Mouse (Mus musculus) frontal cortex, postnatal 25 days (tissue): ENCODE data around the gene Sclt1.
"Not testable (repeated sequence)": the region's sequence is repeated elsewhere in the genome, so short reads cannot be mapped to it uniquely, and the experiment has no call there.

Source experiments
- DNase-seq, 2 experiments: peaks; one replicate each; pipeline ENCODE4 v3.0.0; 2022; ENCODE audit warnings: low spot score in 2 of 2

The Sclt1 gene

GRCm38 (mm10) chr3:41742278-41742934 lies at the start of gene Sclt1, which contains the start of gene D3Ertd751e:
Gene Sclt1, minus strand, starts transcription at chr3:41742514.
Gene D3Ertd751e, plus strand, starts transcription at chr3:41742611.
- peak; percentile 88 to 97 for DNase-seq

- no peak for DNase-seq
Observed at GRCm38 (mm10) chr3:41762091-41762490, 19.8 kb upstream of the Sclt1 start.

GRCm38 (mm10) chr3:41754556-41754955 lies 12.2 kb upstream of the Sclt1 start:
- DNase-seq = no peak

GRCm38 (mm10) chr3:41743436-41743835 lies 1.1 kb upstream of the Sclt1 start:
- DNase-seq = no peak

- DNase-seq = peak; percentile 5 to 7
Observed at GRCm38 (mm10) chr3:41741601-41742277, 575 bp downstream of the Sclt1 start.

- DNase-seq = no peak
Observed at GRCm38 (mm10) chr3:41695681-41696080, 46.6 kb downstream of the Sclt1 start.

- no peak for DNase-seq
Observed at GRCm38 (mm10) chr3:41692440-41693142, 49.7 kb downstream of the Sclt1 start.

GRCm38 (mm10) chr3:41690114-41690640 lies 52.1 kb downstream of the Sclt1 start:
- DNase-seq = not testable (repeated sequence)

GRCm38 (mm10) chr3:41686396-41686795 lies 55.9 kb downstream of the Sclt1 start:
- no peak for DNase-seq

GRCm38 (mm10) chr3:41682084-41682483 lies 60.2 kb downstream of the Sclt1 start:
- no peak for DNase-seq

- no peak for DNase-seq
Observed at GRCm38 (mm10) chr3:41676648-41677047, 65.7 kb downstream of the Sclt1 start.

- no peak for DNase-seq
Observed at GRCm38 (mm10) chr3:41674778-41675177, 67.5 kb downstream of the Sclt1 start.

- no peak for DNase-seq
Observed at GRCm38 (mm10) chr3:41655642-41656041, 86.7 kb downstream of the Sclt1 start.

- no peak for DNase-seq
Observed at GRCm38 (mm10) chr3:41620971-41621370, 121.3 kb downstream of the Sclt1 start.

- no peak for DNase-seq
Observed at GRCm38 (mm10) chr3:41618488-41618887, 123.8 kb downstream of the Sclt1 start.

GRCm38 (mm10) chr3:41618036-41618435 lies 124.3 kb downstream of the Sclt1 start:
- no peak for DNase-seq

GRCm38 (mm10) chr3:41614230-41614985 lies 127.9 kb downstream of the Sclt1 start:
- no peak for DNase-seq

GRCm38 (mm10) chr3:41613706-41614105 lies 128.6 kb downstream of the Sclt1 start:
- DNase-seq = no peak

- DNase-seq = no peak
Observed at GRCm38 (mm10) chr3:41612211-41612610, 130.1 kb downstream of the Sclt1 start.

GRCm38 (mm10) chr3:41609071-41609470 lies 133.2 kb downstream of the Sclt1 start:
- DNase-seq = no peak

GRCm38 (mm10) chr3:41607467-41607866 lies 134.8 kb downstream of the Sclt1 start:
- no peak for DNase-seq

- DNase-seq = no peak
Observed at GRCm38 (mm10) chr3:41607050-41607449, 135.3 kb downstream of the Sclt1 start.
